Mouse (Mus musculus) naive thymus-derived CD4-positive, alpha-beta T cell, adult 2 months (primary cell): ENCODE measurements around the gene Snx22.

Experiments
- DNase-seq: peaks from one replicate; pipeline ENCODE4 v3.0.0-alpha.2; 2011; ENCODE audit warnings: low read depth

The Snx22 gene

GRCm38 (mm10) chr9:66069583-66069982 lies at the start of gene Snx22:
Snx22 (minus strand) TSS chr9:66069719.
- peak; percentile 71 for DNase-seq

GRCm38 (mm10) chr9:66116890-66117289 lies 47.4 kb upstream of the Snx22 start:
- DNase-seq, result no peak

- no peak for DNase-seq
Measured at GRCm38 (mm10) chr9:66114341-66114740, 44.8 kb upstream of the Snx22 start.

- DNase-seq, result no peak
Measured at GRCm38 (mm10) chr9:66110611-66111379, 41.3 kb upstream of the Snx22 start.

DNA sequence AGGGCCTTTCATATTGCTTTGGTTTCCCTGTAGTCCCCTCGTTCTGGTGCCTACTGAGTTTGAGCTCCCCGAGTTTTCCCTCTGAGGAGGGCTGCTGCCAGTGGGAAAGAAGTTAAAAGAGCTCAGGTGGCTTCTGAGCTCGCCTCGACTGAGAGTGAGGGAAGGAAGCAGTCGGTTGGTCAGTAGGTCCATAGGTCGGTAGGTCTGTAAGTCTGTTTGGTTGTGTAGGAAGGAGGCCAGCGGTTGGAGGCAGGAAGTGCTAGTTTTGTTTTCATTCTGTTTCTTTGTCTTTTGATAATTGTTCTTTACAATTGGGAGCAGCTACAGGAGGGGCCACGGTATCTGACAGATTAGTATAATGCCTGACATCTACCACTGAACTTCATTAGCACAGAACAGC lies 40.6 kb upstream of the Snx22 start:
- no peak for DNase-seq

DNA sequence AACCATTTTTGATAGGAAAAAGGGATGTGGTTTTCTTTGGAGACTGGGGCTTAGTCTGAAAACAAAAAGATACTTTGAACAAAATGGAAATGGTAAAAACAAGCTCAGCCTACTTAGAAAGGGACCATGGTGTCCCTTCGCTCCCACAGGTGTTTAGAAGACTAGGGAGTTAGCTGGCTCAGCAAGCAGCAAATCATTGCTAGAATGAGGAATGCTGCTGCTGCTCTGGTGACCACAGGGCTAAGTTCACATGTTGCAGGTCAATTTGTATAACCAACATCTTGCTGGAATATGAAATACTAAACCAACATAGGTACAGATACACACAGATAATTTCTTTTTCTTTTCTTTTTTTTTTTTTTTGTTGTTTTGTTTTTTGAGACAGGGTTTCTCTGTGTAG lies 40.1 kb upstream of the Snx22 start:
- DNase-seq, result no peak

- DNase-seq, result no peak
Measured at GRCm38 (mm10) chr9:66105168-66105567, 35.6 kb upstream of the Snx22 start.

DNA sequence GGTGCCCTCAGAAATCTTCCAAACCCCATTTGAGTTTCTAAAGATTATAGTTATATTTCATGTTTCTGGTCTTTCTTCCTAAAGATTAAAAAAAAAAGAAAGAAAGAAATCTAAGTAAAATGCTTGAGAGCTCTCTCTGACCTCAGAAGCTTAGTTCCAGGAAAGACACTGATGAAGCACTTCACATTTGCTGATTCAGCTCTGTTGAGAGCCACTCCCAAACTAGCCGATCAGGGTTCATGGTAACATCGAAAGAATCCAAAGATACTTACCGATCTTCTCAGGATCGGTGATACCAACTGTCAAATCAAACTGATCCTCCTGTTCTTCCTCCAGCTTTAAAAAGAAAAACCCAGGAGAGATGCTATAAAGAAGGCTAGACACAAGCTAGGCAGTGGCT lies 35.1 kb upstream of the Snx22 start:
- DNase-seq, result no peak

- DNase-seq, result no peak
Measured at GRCm38 (mm10) chr9:66102668-66103067, 33.1 kb upstream of the Snx22 start.

DNA sequence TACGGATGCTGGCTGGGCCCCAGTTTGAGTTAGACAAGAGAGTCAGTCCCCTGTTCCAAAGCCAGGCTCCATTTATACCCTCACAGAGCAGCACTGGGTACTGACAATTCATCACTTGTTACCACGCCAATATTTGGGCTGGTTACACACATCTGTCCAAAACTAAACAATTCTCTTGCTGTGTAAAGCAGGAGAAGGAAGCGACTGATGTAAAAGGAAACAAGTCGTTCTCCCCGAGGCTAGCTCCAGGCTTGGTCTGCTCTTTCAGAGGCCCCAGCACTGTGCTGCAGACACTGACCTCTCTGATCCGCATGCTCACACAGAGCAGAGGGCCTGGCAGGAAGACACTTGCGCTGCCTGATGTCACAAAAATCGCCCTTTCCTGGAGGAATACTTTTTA lies 32.1 kb upstream of the Snx22 start:
- no peak for DNase-seq

DNA sequence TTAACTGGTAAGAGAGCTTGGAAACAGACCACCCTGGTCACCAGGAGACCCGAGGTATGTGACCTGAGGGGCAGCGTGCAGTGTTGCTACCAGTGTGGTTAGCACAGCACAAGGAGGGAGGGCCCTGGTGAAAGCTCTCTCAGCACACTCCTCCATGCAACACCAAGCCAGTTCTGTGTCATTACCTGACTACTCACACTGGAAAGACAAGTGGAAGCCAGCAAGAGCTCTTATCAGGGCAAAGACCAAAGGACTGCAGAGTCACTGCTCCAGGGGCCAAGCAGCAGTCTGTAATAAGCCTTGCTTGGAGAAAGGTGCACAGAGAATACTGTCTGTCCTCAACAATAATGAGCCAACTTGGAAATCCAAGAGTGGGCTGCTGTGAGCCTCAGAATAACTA lies 23.1 kb upstream of the Snx22 start:
- no peak for DNase-seq

GRCm38 (mm10) chr9:66091327-66092231 lies 22.1 kb upstream of the Snx22 start:
- DNase-seq, result no peak

GRCm38 (mm10) chr9:66090593-66091244 lies 21.2 kb upstream of the Snx22 start:
- no peak for DNase-seq

GRCm38 (mm10) chr9:66088411-66088810 lies 18.9 kb upstream of the Snx22 start:
- peak; percentile 28 for DNase-seq

DNA sequence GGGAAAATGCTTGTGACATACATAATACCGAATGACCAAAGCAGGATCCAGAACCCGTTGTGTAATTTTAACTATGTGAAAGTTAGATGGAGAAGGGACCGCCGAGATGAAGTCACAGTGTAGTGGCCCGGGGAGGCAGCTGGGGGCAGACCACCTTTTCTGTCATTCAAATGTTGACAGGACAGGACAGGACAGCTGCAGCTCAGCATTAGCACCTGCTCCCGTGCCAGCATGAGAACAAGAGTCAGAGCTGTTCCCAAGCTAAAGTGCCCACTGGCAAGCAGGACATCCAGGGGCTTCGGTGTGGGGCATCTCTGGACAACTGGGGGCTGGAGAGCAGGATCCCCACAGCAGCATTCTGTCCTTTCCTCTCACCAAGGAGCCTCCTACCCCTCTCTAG lies 17.5 kb upstream of the Snx22 start:
- no peak for DNase-seq

DNA sequence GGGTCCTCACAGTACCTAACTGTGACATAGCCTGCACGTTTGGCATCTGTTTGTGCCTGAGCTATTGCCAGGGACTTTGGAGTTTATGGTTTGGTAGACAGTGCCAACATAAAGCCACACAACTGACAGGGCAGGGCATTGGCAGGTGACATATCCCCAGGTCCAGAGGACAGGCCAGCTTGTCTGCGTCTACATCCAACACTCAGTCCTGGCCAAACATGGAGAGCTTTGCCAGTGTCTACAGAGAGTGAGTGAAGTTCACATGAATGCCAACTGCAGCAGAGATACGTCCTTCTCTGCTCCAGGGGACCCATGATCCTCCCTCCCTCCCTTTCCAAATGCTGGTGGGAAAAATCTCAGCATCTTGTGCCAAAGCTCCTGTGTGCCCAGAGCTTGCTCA lies 14.7 kb upstream of the Snx22 start:
- DNase-seq, result no peak

- DNase-seq, result no peak
Measured at GRCm38 (mm10) chr9:66081999-66082398, 12.5 kb upstream of the Snx22 start.

DNA sequence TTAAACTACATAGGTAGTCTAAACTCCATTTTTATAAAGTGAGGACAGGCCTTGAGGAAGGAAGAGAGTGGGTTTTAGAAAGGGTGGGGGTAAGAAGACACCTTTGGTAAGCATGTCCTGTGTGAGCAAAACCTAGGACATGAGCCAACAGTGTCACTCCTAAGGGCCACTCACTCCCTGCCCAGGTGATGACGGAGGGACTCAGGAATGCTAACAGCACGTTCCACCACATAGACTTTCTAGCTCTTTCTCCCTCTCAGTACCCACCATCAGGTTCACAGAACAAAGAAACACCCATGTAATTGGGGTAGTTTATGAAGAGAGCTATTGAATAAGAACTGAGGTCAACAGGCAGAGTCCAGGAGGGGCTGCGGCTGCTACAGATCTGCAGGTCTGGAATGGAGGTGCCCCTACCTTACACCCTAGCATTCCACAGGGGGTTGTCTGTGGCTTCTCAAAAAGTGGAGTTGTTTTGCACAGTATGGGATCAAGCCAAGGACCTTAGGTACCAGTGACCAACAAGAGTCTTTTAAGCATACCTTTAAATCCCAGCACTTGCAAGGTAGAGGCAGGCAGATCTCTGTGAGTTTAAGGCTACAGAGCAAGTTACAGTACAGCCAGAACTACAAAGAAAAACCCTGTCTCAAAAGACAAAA lies 11.4 kb upstream of the Snx22 start:
- no peak for DNase-seq

- DNase-seq, result no peak
Measured at GRCm38 (mm10) chr9:66078493-66078892, 9.0 kb upstream of the Snx22 start.

DNA sequence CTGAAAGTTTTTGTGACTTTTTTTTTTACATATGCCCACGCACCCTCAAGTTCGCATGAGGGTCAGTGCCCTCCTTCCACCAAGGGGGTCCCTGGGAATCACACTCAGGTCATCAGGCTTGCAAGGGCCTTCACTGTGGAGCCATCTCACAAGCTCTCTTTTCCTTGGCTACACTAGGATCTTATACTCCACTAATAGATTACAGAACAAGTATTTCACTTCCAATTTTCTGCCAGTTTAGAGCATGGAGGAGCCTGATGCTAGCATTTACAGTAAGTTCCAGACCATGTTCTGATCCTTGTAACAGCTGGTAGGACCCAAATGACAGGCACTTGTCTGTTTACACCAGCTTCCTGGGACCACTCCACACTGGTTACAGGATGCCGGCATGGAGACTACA lies 8.6 kb upstream of the Snx22 start:
- no peak for DNase-seq

- no peak for DNase-seq
Measured at GRCm38 (mm10) chr9:66072754-66073153, 3.2 kb upstream of the Snx22 start.

- DNase-seq, result no peak
Measured at GRCm38 (mm10) chr9:66070151-66070550, 632 bp upstream of the Snx22 start.
